Mouse (Mus musculus) stomach, embryonic 15.5 days (tissue): ENCODE measurements around the gene Caskin1. TPM values are rescaled to one million over a fixed set of nuclear protein-coding genes. Genes with fewer than 3 reads are reported as not detected.

Source experiments
- ATAC-seq: fragments of 200-750 bp; cut with Nextera tagmentation; 2 replicates; pipeline ENCODE4 v1.8.0; 2017; ENCODE audit warnings: low read depth, moderate number of reproducible peaks, moderate TSS enrichment; ENCODE audit not compliant: insufficient read depth, low FRiP score
- H3K27ac ChIP-seq: fragments of 300-500 bp; sonication (generic); 2 replicates; pipeline ENCODE4 v1.5.1; 2015; ENCODE audit warnings: mild to moderate bottlenecking, inconsistent platforms
- H3K27me3 ChIP-seq: fragments of 300-500 bp; sonication (generic); replicated peaks from 2 replicates; pipeline ENCODE4 v1.6.1; 2015; ENCODE audit warnings: inconsistent platforms
- H3K36me3 ChIP-seq: fragments of 300-500 bp; sonication (generic); 2 replicates; pipeline ENCODE4 v1.6.1; 2015; ENCODE audit warnings: inconsistent platforms
- H3K4me1 ChIP-seq: fragments of 300-500 bp; sonication (generic); 2 replicates; pipeline ENCODE4 v1.6.1; 2015; ENCODE audit warnings: inconsistent platforms
- H3K4me2 ChIP-seq: fragments of 300-500 bp; sonication (generic); 2 replicates; pipeline ENCODE4 v1.6.1; 2015; ENCODE audit warnings: mild to moderate bottlenecking, inconsistent platforms
- H3K4me3 ChIP-seq: fragments of 300-500 bp; sonication (generic); replicated peaks from 2 replicates; pipeline ENCODE4 v1.5.1; 2015; ENCODE audit warnings: inconsistent platforms
- H3K9ac ChIP-seq: fragments of 300-500 bp; sonication (generic); 2 replicates; pipeline ENCODE4 v1.6.1; 2015; ENCODE audit warnings: inconsistent platforms
- H3K9me3 ChIP-seq: fragments of 300-500 bp; sonication (generic); 2 replicates; pipeline ENCODE4 v1.6.1; 2016; ENCODE audit warnings: inconsistent platforms
- WGBS: fragments of 180-500 bp; shearing (Covaris S2); methylation state at CpG from one replicate; pipeline ENCODE4 v1.1.7; 2015; 5-methylcytosine and 5-hydroxymethylcytosine counted together
- polyA plus RNA-seq: library from polyadenylated mRNA; unstranded; fragments of >200 nt; fragmentation: Nextera tagmentation; extraction: Ambion mirVana; gene quantifications from 2 replicates; pipeline ENCODE4 v1.2.1, GENCODE M21; 2015

The Caskin1 gene
- polyA plus RNA-seq, 1 experiment from 2014 or later = 2.6 TPM

- no peak overlapping the region for H3K9ac ChIP-seq
- peaks cover 44% of the 10 kb centered on the region for H3K36me3 ChIP-seq
- no peaks in the 10 kb centered on the region for H3K9me3 ChIP-seq
- 39% methylated on average over 19 of the region's 19 CpGs for WGBS
- H3K4me1 ChIP-seq = peaks cover 8% of the 10 kb centered on the region
- ATAC-seq = peak; percentile 29; the same call in 1 of the 2 replicates
- H3K4me2 ChIP-seq = peak overlapping the region; percentile 39; the same call in 1 of the 2 replicates
- H3K27ac ChIP-seq = no peak overlapping the region
- H3K27me3 ChIP-seq = no peaks in the 10 kb centered on the region
- H3K4me3 ChIP-seq = no peak overlapping the region
Observed at GRCm38 (mm10) chr17:24507129-24507664, 18.8 kb downstream of the Caskin1 start.

- no peak overlapping the region for H3K4me2 ChIP-seq
- no peaks in the 10 kb centered on the region for H3K9me3 ChIP-seq
- H3K4me1 ChIP-seq = peaks cover 8% of the 10 kb centered on the region
- H3K4me3 ChIP-seq = no peak overlapping the region
- no peak for ATAC-seq
- H3K27me3 ChIP-seq = no peaks in the 10 kb centered on the region
- WGBS = 71% methylated on average over 12 of the region's 12 CpGs
- no peak overlapping the region for H3K27ac ChIP-seq
- H3K9ac ChIP-seq = no peak overlapping the region
- H3K36me3 ChIP-seq = peaks cover 48% of the 10 kb centered on the region
Observed at GRCm38 (mm10) chr17:24507806-24508460, 19.5 kb downstream of the Caskin1 start.

DNA sequence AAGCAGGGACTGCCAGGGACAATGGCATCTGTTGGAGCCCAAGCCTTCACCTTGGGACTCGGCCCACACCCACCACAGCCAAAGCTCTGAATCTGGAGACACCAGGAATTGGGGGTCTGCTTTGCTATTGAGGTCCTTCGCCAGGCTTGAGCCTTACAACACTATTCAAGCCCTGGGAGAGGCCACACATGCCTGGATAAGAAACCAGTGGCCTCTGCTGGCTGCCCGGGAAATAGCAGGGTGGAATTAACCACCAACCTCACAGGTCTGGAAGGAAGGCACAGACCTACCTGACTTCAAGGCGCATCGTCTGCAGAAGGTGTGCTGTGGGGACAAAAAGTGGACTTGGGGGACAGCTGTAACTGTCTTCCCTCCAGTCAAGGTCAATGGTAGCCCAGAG lies 25.2 kb downstream of the Caskin1 start:
- 52% methylated on average over 5 of the region's 5 CpGs for WGBS
- Histone ChIP-seq H3K27ac (no peak overlapping the region), H3K4me1 (no peaks in the 10 kb centered on the region), H3K9ac (no peak overlapping the region), H3K4me3 (no peak overlapping the region), H3K4me2 (no peak overlapping the region; the same call in 1 of the 2 replicates), H3K9me3 (no peaks in the 10 kb centered on the region), H3K27me3 (no peaks in the 10 kb centered on the region), H3K36me3 (peaks cover 67% of the 10 kb centered on the region)
- ATAC-seq = 0 out of 2 replicates have a peak, but pooled peaks have one; percentile 1

DNA sequence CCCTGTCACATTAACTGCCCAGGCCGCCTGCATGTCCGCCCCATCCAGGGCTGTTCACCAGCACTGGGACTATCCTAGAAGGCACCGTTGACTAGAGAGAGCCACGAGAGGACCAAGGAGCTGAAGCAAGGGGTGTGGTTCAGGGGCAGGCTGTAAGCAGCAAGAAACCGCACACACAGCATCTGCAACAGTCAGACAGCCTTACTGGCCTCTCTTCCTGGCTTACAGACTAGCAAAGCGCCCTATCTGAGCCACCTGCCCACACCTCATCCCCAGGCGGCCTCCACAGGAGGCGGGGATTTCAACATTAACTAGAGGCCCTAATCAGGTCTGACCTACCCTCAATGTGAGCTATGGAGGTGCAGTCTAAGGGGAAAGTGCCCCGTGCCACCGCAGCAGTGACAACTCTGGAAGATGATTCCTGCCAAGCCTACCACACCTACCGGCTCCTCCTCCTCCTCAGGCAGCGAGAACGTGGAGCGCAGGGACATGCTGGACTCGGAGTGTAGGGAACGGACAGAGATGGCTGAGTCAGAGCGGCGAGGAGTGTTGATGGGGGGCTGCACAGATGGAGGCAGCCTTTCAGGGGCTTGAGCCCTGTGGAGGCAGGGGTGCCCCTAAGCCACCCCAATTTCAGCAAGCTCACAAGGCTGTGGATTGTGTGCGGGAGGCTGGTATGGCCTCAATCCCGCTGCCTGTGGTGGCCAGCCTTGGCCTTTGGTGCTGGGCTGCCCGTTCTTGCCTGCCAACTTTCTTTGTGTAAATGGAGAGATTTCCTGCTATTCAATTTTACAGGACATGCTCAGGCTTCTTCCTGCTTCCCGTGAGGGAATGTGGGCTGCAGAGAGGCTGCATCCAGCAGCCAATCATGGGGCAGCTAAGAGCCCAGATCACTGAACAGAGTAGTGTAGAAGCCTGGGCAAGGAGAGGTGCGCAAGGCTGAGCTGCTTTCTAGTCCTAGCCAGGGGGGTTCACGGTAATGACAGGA lies 26.2 kb downstream of the Caskin1 start:
- Histone ChIP-seq H3K36me3 (peaks cover 58% of the 10 kb centered on the region), H3K4me3 (no peak overlapping the region)

DNA sequence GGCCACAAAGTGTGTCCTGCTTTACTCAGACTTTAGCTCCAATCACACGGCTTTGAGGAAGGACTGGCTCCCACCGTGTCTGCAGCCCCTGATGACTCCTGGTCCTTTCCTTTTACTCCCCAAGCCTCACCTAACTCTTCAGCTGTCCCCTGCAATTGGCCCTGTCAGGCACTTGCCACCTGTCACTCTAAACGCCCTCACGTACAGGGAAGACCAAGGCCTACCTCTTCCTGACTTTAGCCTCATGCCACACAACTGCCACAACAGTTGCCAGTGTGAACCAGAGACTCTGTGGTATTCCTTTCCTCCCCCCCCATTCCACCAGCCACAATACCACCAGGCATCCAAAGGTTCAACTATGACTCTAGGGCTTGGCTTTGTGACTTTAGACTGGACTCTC lies 32.0 kb downstream of the Caskin1 start:
- WGBS = 80% methylated on average over 4 of the region's 4 CpGs
- peaks cover 16% of the 10 kb centered on the region for H3K36me3 ChIP-seq
- H3K27me3 ChIP-seq = no peaks in the 10 kb centered on the region

More for the DNA sequence above, 26.2 kb downstream of the Caskin1 start:
- Histone ChIP-seq H3K4me2 (no peak overlapping the region), H3K27me3 (no peaks in the 10 kb centered on the region), H3K27ac (peak overlapping the region; percentile 28; the same call in 1 of the 2 replicates), H3K9me3 (no peaks in the 10 kb centered on the region), H3K4me1 (no peaks in the 10 kb centered on the region), H3K9ac (no peak overlapping the region)
- 83% methylated on average over 24 of the region's 24 CpGs for WGBS
- 0 out of 2 replicates have a peak, but pooled peaks have one; percentile 5 for ATAC-seq

DNA sequence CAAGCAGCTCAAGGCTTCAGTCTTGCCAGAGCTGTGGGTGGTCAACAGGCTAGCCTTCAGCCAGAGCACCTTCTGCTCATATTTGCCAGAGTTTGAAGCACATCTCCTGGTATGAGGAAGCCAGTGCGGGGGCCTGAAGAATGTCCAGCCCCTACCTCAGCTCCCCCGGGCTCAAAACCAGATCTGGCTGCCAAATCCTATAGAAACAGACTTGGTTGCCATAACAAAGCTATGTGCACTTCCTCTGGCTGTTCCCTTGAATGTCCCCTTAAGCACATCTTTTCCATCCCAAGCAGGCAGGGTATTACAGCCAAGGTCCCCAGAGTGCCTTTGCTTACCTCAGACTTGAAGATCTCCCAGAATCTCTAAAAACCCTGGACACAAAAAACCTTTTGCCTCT lies 36.3 kb downstream of the Caskin1 start:
- Histone ChIP-seq H3K9ac (peak overlapping the region; percentile 16; the same call in 1 of the 2 replicates), H3K4me2 (no peak overlapping the region), H3K27ac (peak overlapping the region; percentile 57), H3K27me3 (no peaks in the 10 kb centered on the region), H3K4me3 (no peak overlapping the region), H3K9me3 (no peaks in the 10 kb centered on the region), H3K4me1 (peaks cover 19% of the 10 kb centered on the region), H3K36me3 (0 out of 2 replicates have a peak, but pooled peaks cover 4% of the 10 kb centered on the region)
- WGBS = 59% methylated on average over 2 of the region's 2 CpGs
- ATAC-seq = no peak

More for the DNA sequence above, 32.0 kb downstream of the Caskin1 start:
- Histone ChIP-seq H3K4me2 (no peak overlapping the region), H3K4me3 (no peak overlapping the region), H3K9ac (no peak overlapping the region), H3K9me3 (no peaks in the 10 kb centered on the region), H3K27ac (no peak overlapping the region), H3K4me1 (no peaks in the 10 kb centered on the region; the same call in 1 of the 2 replicates)
- ATAC-seq = no peak

GRCm38 (mm10) chr17:24527315-24527714 lies 38.9 kb downstream of the Caskin1 start:
- no peak for ATAC-seq
- H3K36me3 ChIP-seq = 0 out of 2 replicates have a peak, but pooled peaks cover 4% of the 10 kb centered on the region
- H3K27ac ChIP-seq = peak overlapping the region; percentile 83
- H3K9me3 ChIP-seq = no peaks in the 10 kb centered on the region
- H3K4me2 ChIP-seq = peak overlapping the region; percentile 57
- H3K27me3 ChIP-seq = no peaks in the 10 kb centered on the region
- H3K9ac ChIP-seq = peak overlapping the region; percentile 90
- H3K4me1 ChIP-seq = peaks cover 33% of the 10 kb centered on the region
- WGBS = under 1% methylated on average over 19 of the region's 19 CpGs
- peak overlapping the region; percentile 70 for H3K4me3 ChIP-seq

- H3K4me1 ChIP-seq = peaks cover 40% of the 10 kb centered on the region
- under 1% methylated on average over 40 of the region's 40 CpGs for WGBS
- ATAC-seq = peak; percentile 97
Observed at GRCm38 (mm10) chr17:24527723-24528559, 39.5 kb downstream of the Caskin1 start, which contains the start of gene Traf7. Traf7 (minus strand) TSS chr17:24527938.

DNA sequence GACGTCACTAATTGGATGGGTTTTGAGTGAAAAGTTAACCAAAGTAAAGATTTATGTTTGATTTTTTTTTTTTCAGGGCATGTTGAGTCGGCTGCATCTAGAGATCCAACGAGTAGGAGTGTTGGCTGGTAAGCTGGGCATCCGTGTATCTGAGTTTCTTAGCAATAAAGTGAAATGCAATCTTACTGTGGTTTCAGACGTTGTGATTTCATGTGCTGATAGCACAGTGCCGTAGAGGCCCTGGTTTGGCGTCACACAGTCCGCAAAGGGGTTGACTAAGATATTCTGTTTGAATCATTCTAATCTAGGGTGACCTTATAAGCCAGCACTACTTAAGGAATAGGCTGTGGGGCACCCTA lies 40.1 kb downstream of the Caskin1 start:
- H3K36me3 ChIP-seq = no peaks in the 10 kb centered on the region
- 1% methylated on average over 8 of the region's 8 CpGs for WGBS
- H3K9ac ChIP-seq = peak overlapping the region; percentile 37
- H3K4me1 ChIP-seq = peaks cover 46% of the 10 kb centered on the region
- H3K4me3 ChIP-seq = peak overlapping the region; percentile 70
- H3K4me2 ChIP-seq = peak overlapping the region; percentile 70
- H3K27me3 ChIP-seq = no peaks in the 10 kb centered on the region
- H3K9me3 ChIP-seq = no peaks in the 10 kb centered on the region
- H3K27ac ChIP-seq = peak overlapping the region; percentile 64
- no peak for ATAC-seq

More at GRCm38 (mm10) chr17:24527723-24528559, 39.5 kb downstream of the Caskin1 start, which contains the start of gene Traf7:
- Histone ChIP-seq H3K36me3 (0 out of 2 replicates have a peak, but pooled peaks cover 2% of the 10 kb centered on the region), H3K4me2 (peak within 1 kb of the TSS; percentile 70), H3K27me3 (no peaks in the 10 kb centered on the region), H3K4me3 (peak within 1 kb of the TSS; percentile 70), H3K9ac (peak within 1 kb of the TSS; percentile 90), H3K27ac (peak within 1 kb of the TSS; percentile 83), H3K9me3 (no peaks in the 10 kb centered on the region)

DNA sequence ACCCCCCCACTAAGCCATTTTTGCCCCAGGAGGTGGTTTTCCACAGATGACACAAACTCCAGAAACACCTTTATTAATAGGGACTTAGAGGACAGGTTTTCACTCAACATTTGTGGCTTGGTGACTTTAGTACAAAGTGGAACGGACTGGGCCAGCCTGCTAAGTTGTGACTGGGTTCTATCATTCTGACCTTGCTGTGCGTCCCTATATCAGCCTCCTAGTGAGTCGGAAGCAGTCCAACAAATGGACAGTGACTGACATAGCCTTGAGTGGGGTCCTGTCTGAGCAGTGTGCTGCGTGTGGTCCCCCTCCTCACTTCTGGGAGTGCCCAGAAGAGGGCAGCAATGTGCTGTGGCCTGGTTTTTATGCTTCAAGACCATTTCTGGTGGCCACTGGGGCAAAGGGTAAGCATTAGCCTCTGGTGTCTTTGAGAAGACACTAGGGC lies 40.6 kb downstream of the Caskin1 start:
- Histone ChIP-seq H3K9me3 (no peaks in the 10 kb centered on the region), H3K36me3 (no peaks in the 10 kb centered on the region), H3K27ac (peak overlapping the region; percentile 64), H3K4me3 (peak overlapping the region; percentile 70), H3K4me2 (peak overlapping the region; percentile 70), H3K9ac (peak overlapping the region; percentile 37), H3K4me1 (peaks cover 47% of the 10 kb centered on the region), H3K27me3 (no peaks in the 10 kb centered on the region)
- no peak for ATAC-seq
- WGBS = 0% methylated on average over 4 of the region's 4 CpGs
